Mouse (Mus musculus): ENCODE data around the gene Fanca. TPM values are rescaled to one million over a fixed set of nuclear protein-coding genes. Genes with fewer than 3 reads are reported as not detected.

The Fanca gene
- 39.7 and 46.8 TPM in 2 replicates for polyA plus RNA-seq (2014; fragmentation: Nextera tagmentation; extraction: Ambion mirVana)

DNA sequence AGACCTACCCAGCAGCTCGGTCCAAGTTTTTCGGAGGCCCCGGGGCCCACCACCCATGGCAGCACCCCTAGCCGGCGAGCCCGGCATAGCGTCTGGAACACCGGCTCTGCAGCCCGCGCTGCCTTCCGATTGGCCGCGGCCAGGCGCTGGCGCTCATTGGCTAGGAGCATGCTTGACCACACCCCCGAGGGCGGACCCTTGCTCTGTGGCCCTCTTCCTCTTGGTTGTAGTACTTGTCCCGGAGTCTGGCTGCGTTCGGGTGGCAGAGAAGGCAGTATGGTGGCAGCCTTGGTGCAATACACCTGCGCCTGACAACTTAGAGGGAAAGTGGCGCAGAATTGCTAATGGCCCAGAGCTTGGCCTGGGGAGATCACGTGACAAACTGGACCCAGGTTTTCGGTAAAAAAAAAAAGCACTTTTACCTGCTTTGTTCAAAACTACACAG, at the start of gene Fanca:
Fanca (minus strand) TSS at position 110 of the 445 bp plus-strand sequence.
- Histone ChIP-seq H3K4me1 (replicated peaks; ENCODE audit: control insufficient read depth, insufficient read depth, low read length) (peaks cover 9% of the 10 kb centered on the region), H3K9ac (ENCODE audit: low read depth, low read length) (peak within 1 kb of the TSS; percentile 81), H3K36me3 (ENCODE audit: control insufficient read depth, insufficient read depth, low read length) (no peaks in the 10 kb centered on the region; the same call in 1 of the 2 replicates), H3K4me3 (ENCODE audit: low read depth, low read length) (peak within 1 kb of the TSS; percentile 69), H3K4me2 (peak within 1 kb of the TSS; percentile 79), H3K27me3 (replicated peaks; ENCODE audit: control insufficient read depth, insufficient read depth, low read length) (no peaks in the 10 kb centered on the region), H3K9me3 (ENCODE audit: control insufficient read depth, low read length) (no peaks in the 10 kb centered on the region), H3K27ac (ENCODE audit: low read depth, low read length) (peak within 1 kb of the TSS; percentile 46; the same call in 1 of the 2 replicates)
- DNase-seq (ENCODE audit: low spot score) (peak; percentile 97), ATAC-seq (replicated peaks; ENCODE audit: low FRiP score) (peak; percentile 99)
- WGBS, result under 1% methylated on average over 24 of the region's 24 CpGs

- no peak overlapping the region for H3K4me3 ChIP-seq (ENCODE audit: low read depth, low read length)
- H3K9me3 ChIP-seq (ENCODE audit: control insufficient read depth, low read length), result no peaks in the 10 kb centered on the region
- H3K4me1 ChIP-seq (replicated peaks; ENCODE audit: control insufficient read depth, insufficient read depth, low read length), result no peaks in the 10 kb centered on the region
- no peak overlapping the region for H3K27ac ChIP-seq (ENCODE audit: low read depth, low read length)
- H3K4me2 ChIP-seq, result no peak overlapping the region
- no peaks in the 10 kb centered on the region for H3K27me3 ChIP-seq (replicated peaks; ENCODE audit: control insufficient read depth, insufficient read depth, low read length)
- no peaks in the 10 kb centered on the region; the same call in 1 of the 2 replicates for H3K36me3 ChIP-seq (ENCODE audit: control insufficient read depth, insufficient read depth, low read length)
- no peak overlapping the region for H3K9ac ChIP-seq (ENCODE audit: low read depth, low read length)
- 41% methylated on average over 12 of the region's 12 CpGs for WGBS
- ATAC-seq (replicated peaks; ENCODE audit: low FRiP score) (peak; percentile 47), DNase-seq (ENCODE audit: low spot score) (peak; percentile 78)
Observed at GRCm38 (mm10) chr8:123361082-123361739, 42.8 kb upstream of the Fanca start.

DNA sequence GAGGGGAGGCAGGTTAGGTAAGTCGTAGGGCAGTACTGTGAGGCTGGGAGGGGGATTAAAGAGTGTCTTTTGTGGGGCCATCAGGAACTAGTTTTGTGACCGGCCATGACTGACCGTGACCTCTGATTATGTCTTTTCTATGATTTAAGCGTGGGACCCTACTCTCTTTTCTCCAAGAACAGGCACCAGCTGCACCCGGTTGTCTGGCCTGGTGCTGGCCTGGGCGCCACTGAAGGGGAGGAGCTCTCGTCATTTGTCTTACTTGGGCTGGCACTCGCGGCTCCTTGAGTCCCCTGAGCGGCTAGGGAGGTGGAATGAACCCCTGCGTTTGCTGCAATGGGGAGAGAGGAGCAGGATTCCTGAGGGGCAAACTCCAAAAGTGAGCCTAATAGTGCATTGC, 34.8 kb upstream of the Fanca start:
- 43% methylated on average over 11 of the region's 11 CpGs for WGBS
- Histone ChIP-seq H3K27ac (ENCODE audit: low read depth, low read length) (no peak overlapping the region), H3K4me3 (ENCODE audit: low read depth, low read length) (no peak overlapping the region), H3K9me3 (ENCODE audit: control insufficient read depth, low read length) (no peaks in the 10 kb centered on the region), H3K27me3 (replicated peaks; ENCODE audit: control insufficient read depth, insufficient read depth, low read length) (peaks cover 5% of the 10 kb centered on the region; the same call in 1 of the 2 replicates), H3K4me1 (replicated peaks; ENCODE audit: control insufficient read depth, insufficient read depth, low read length) (peaks cover 10% of the 10 kb centered on the region), H3K36me3 (ENCODE audit: control insufficient read depth, insufficient read depth, low read length) (no peaks in the 10 kb centered on the region), H3K9ac (ENCODE audit: low read depth, low read length) (no peak overlapping the region), H3K4me2 (no peak overlapping the region)
- ATAC-seq (replicated peaks; ENCODE audit: low FRiP score) (no peak), DNase-seq (ENCODE audit: low spot score) (no peak)

GRCm38 (mm10) chr8:123352786-123353185, 34.4 kb upstream of the Fanca start:
- Histone ChIP-seq H3K36me3 (ENCODE audit: control insufficient read depth, insufficient read depth, low read length) (no peaks in the 10 kb centered on the region), H3K27ac (ENCODE audit: low read depth, low read length) (no peak overlapping the region), H3K9me3 (ENCODE audit: control insufficient read depth, low read length) (no peaks in the 10 kb centered on the region), H3K4me3 (ENCODE audit: low read depth, low read length) (no peak overlapping the region), H3K9ac (ENCODE audit: low read depth, low read length) (no peak overlapping the region), H3K27me3 (replicated peaks; ENCODE audit: control insufficient read depth, insufficient read depth, low read length) (peaks cover 5% of the 10 kb centered on the region; the same call in 1 of the 2 replicates), H3K4me1 (replicated peaks; ENCODE audit: control insufficient read depth, insufficient read depth, low read length) (peaks cover 14% of the 10 kb centered on the region), H3K4me2 (no peak overlapping the region)
- WGBS, result 59% methylated on average over 13 of the region's 13 CpGs
- DNase-seq (ENCODE audit: low spot score) (no peak), ATAC-seq (replicated peaks; ENCODE audit: low FRiP score) (no peak)

GRCm38 (mm10) chr8:123352118-123352517, 33.7 kb upstream of the Fanca start:
- no peaks in the 10 kb centered on the region for H3K36me3 ChIP-seq (ENCODE audit: control insufficient read depth, insufficient read depth, low read length)
- no peak overlapping the region for H3K4me2 ChIP-seq
- no peak overlapping the region for H3K27ac ChIP-seq (ENCODE audit: low read depth, low read length)
- 80% methylated on average over 12 of the region's 12 CpGs for WGBS
- no peak for DNase-seq (ENCODE audit: low spot score)
- no peak overlapping the region for H3K9ac ChIP-seq (ENCODE audit: low read depth, low read length)
- H3K9me3 ChIP-seq (ENCODE audit: control insufficient read depth, low read length), result no peaks in the 10 kb centered on the region
- peaks cover 17% of the 10 kb centered on the region for H3K4me1 ChIP-seq (replicated peaks; ENCODE audit: control insufficient read depth, insufficient read depth, low read length)
- no peak for ATAC-seq (replicated peaks; ENCODE audit: low FRiP score)
- H3K4me3 ChIP-seq (ENCODE audit: low read depth, low read length), result no peak overlapping the region
- H3K27me3 ChIP-seq (replicated peaks; ENCODE audit: control insufficient read depth, insufficient read depth, low read length), result peaks cover 5% of the 10 kb centered on the region; the same call in 1 of the 2 replicates

DNA sequence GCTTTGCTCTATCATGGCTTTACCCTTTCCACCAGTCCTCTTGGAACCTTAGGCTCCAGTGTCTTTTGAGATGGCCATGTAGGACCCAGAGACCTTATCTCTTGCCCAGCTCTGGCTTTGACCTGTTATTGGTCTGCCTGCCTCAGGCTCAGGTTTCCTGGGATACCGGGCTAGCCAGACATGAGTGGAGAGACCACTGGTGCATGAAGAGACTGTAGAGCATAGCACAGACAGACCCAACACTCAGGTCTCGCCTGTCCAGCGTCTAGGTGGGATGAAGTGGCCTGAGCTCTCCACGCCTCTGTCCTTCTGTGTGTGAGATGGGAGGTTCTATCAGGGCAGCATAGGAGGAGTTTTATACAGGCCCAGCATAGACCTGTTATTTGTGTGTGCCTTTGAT, 30.7 kb upstream of the Fanca start:
- Histone ChIP-seq H3K9me3 (ENCODE audit: control insufficient read depth, low read length) (no peaks in the 10 kb centered on the region), H3K27ac (ENCODE audit: low read depth, low read length) (no peak overlapping the region), H3K27me3 (replicated peaks; ENCODE audit: control insufficient read depth, insufficient read depth, low read length) (peaks cover 4% of the 10 kb centered on the region; the same call in 1 of the 2 replicates), H3K4me3 (ENCODE audit: low read depth, low read length) (no peak overlapping the region), H3K36me3 (ENCODE audit: control insufficient read depth, insufficient read depth, low read length) (no peaks in the 10 kb centered on the region), H3K4me2 (no peak overlapping the region), H3K4me1 (replicated peaks; ENCODE audit: control insufficient read depth, insufficient read depth, low read length) (peaks cover 17% of the 10 kb centered on the region), H3K9ac (ENCODE audit: low read depth, low read length) (no peak overlapping the region)
- DNase-seq (ENCODE audit: low spot score) (no peak), ATAC-seq (replicated peaks; ENCODE audit: low FRiP score) (no peak)
- 88% methylated on average over 4 of the region's 4 CpGs for WGBS

DNA sequence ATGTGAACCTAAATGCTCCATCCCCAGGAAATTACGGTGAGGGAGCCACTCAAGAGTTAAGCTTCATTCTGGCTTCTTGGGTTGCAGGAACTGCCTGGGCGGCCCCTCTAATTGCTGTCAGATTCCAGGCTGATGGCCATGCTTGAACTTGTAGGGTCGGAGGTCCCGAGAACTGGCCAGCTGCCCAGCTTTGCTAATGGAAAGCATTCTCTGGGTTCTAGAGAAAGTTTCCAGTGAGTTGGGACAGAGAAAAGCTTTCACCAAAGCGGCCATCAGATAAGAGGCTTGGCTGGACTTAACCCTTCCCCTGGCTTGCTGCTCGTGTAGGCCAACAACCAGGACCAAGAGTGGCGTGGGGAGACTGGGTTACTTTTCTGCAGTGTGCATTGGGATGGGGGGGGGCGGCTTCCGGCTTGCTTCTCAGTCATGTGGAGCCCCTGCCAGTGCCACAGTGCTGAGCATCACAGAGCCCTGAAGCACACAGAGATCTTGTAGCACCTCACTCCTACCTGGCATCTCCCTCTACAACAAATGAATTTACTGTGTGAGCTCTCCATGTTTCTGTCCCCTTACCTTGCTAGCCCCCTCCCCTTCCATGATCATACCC, 30.0 kb upstream of the Fanca start:
- no peaks in the 10 kb centered on the region for H3K27me3 ChIP-seq (replicated peaks; ENCODE audit: control insufficient read depth, insufficient read depth, low read length)
- ATAC-seq (replicated peaks; ENCODE audit: low FRiP score) (no peak), DNase-seq (ENCODE audit: low spot score) (peak; percentile 48)
- H3K9ac ChIP-seq (ENCODE audit: low read depth, low read length), result no peak overlapping the region
- 55% methylated on average over 9 of the region's 9 CpGs for WGBS
- H3K27ac ChIP-seq (ENCODE audit: low read depth, low read length), result no peak overlapping the region
- no peaks in the 10 kb centered on the region for H3K9me3 ChIP-seq (ENCODE audit: control insufficient read depth, low read length)
- H3K4me1 ChIP-seq (replicated peaks; ENCODE audit: control insufficient read depth, insufficient read depth, low read length), result peaks cover 20% of the 10 kb centered on the region
- H3K4me2 ChIP-seq, result no peak overlapping the region
- no peak overlapping the region for H3K4me3 ChIP-seq (ENCODE audit: low read depth, low read length)
- no peaks in the 10 kb centered on the region for H3K36me3 ChIP-seq (ENCODE audit: control insufficient read depth, insufficient read depth, low read length)

DNA sequence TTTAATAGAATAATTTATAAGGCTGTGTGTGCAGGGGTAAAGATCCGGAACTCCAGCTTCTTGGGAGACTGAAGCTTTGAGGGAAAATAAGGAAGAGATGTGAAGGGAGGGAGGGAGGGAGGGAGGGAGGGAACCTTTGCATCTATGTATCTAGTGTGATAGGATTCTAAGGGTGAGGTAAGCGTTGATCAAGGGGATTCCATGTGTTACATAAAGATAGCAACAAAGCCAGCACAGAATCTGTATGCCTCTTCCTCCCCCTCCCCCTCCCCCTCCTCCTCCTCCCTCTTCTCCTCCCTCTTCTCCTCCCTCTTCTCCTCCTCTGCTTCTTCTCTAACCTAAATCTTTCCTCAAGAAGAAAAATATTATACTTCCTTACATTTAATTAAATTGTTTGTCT, 28.9 kb upstream of the Fanca start:
- no peak overlapping the region for H3K9ac ChIP-seq (ENCODE audit: low read depth, low read length)
- no peak for DNase-seq (ENCODE audit: low spot score)
- H3K27me3 ChIP-seq (replicated peaks; ENCODE audit: control insufficient read depth, insufficient read depth, low read length), result no peaks in the 10 kb centered on the region
- no peak overlapping the region for H3K4me3 ChIP-seq (ENCODE audit: low read depth, low read length)
- 55% methylated on average over 2 of the region's 2 CpGs for WGBS
- H3K9me3 ChIP-seq (ENCODE audit: control insufficient read depth, low read length), result no peaks in the 10 kb centered on the region
- peaks cover 25% of the 10 kb centered on the region for H3K4me1 ChIP-seq (replicated peaks; ENCODE audit: control insufficient read depth, insufficient read depth, low read length)
- ATAC-seq (replicated peaks; ENCODE audit: low FRiP score), result peak; percentile 72; the same call in 1 of the 2 replicates
- no peak overlapping the region for H3K4me2 ChIP-seq
- no peak overlapping the region for H3K27ac ChIP-seq (ENCODE audit: low read depth, low read length)
- H3K36me3 ChIP-seq (ENCODE audit: control insufficient read depth, insufficient read depth, low read length), result no peaks in the 10 kb centered on the region
